Comparison of ENCODE assay signal across 18 mouse cellular contexts in genomic region chr4:45459375-45459774, GRCm38 (mm10). TPM values are rescaled to one million over a fixed set of nuclear protein-coding genes. Genes with fewer than 3 reads are reported as not detected.
DNase-seq lines count a peak whose midpoint lies in the region; ATAC-seq and TF ChIP-seq lines count a peak whose summit lies in the region.
"Had no signal": no experiment of that assay in that cellular context is flagged by ENCODE, and none has a peak within 500 bp of the region (broad histone marks: within the 10 kb centered on the region; RNA-seq: fewer than 3 reads in every experiment).

No protein-coding gene starts in this region.

- intact Hi-C loops in left cerebral cortex, postnatal 36 days (cut with DNase I) = no loop called here

- no peaks in the 10 kb centered on the region for H3K27me3 ChIP-seq in lung, postnatal 0 days (replicated peaks; ENCODE audit: insufficient read depth, low read length)
- H3K27me3 ChIP-seq: liver, embryonic 15.5 days; midbrain, embryonic 15.5 days had no signal

- peak overlapping the region; percentile 72 for H3K27ac ChIP-seq in lung, postnatal 0 days (ENCODE audit: low read length)
- H3K27ac ChIP-seq: heart, adult 2 months; left cerebral cortex, adult 2 months; liver, embryonic 15.5 days; midbrain, embryonic 15.5 days had no signal

- ATAC-seq in lung, postnatal 0 days = peak; percentile 90
- ATAC-seq: CD4-positive, CD25-positive, alpha-beta regulatory T cell, adult 4 months; hindbrain, embryonic 16.5 days; midbrain, embryonic 15.5 days had no signal

- no peak for TF ChIP-seq CTCF in lung, postnatal 0 days (IDR thresholded peaks at IDR 0.05)

- no peaks in the 10 kb centered on the region for H3K9me3 ChIP-seq in lung, postnatal 0 days (ENCODE audit: low read length)
- H3K9me3 ChIP-seq: liver, embryonic 15.5 days; midbrain, embryonic 15.5 days had no signal

- 25% methylated on average over 9 of the region's 9 CpGs for WGBS in lung, postnatal 0 days

- no peak overlapping the region for H3K9ac ChIP-seq in lung, postnatal 0 days (replicated peaks; ENCODE audit: low read depth)
- H3K9ac ChIP-seq: liver, embryonic 15.5 days; midbrain, embryonic 15.5 days had no signal

- no peak overlapping the region for H3K4me2 ChIP-seq in lung, postnatal 0 days (replicated peaks; ENCODE audit: low read depth, low read length)
- H3K4me2 ChIP-seq: liver, embryonic 15.5 days; midbrain, embryonic 15.5 days had no signal

- TF ChIP-seq EP300 in lung, postnatal 0 days (IDR thresholded peaks at IDR 0.05) = peak; percentile 84

- no peak overlapping the region for H3K4me3 ChIP-seq in lung, postnatal 0 days (ENCODE audit: low read depth, low read length)
- H3K4me3 ChIP-seq: erythroblast, embryonic 14.5 days; heart, adult 2 months; left cerebral cortex, adult 2 months; liver, embryonic 15.5 days; midbrain, embryonic 15.5 days had no signal

- H3K4me1 ChIP-seq in lung, postnatal 0 days (ENCODE audit: insufficient read depth, low read depth, low read length) = peaks cover 22% of the 10 kb centered on the region

- peaks cover 5% of the 10 kb centered on the region; the same call in 1 of the 2 replicates for H3K36me3 ChIP-seq in lung, postnatal 0 days (ENCODE audit: insufficient read depth, low read length)
- H3K36me3 ChIP-seq: midbrain, embryonic 15.5 days had no signal

- DNase-seq in urinary bladder, postnatal 14 days (ENCODE audit: low spot score) = peak; percentile 48
- DNase-seq in urinary bladder, adult 18-20 months (ENCODE audit: low spot score in 2 of 2) = no peak
- DNase-seq in kidney, postnatal 10 days = peak; percentile 56
- DNase-seq in lung, postnatal 0 days (ENCODE audit: low spot score) = peak; percentile 93
- no peak for DNase-seq in left cerebral cortex, postnatal 36 days (ENCODE audit: low spot score in 2 of 2)
- no peak for DNase-seq in cerebellum, postnatal 4 days (ENCODE audit: low spot score in 2 of 2)
- DNase-seq in left cerebral cortex, adult 11 months (ENCODE audit: low spot score) = no peak
- DNase-seq in left cerebral cortex, adult 18-20 months (ENCODE audit: low spot score in 2 of 2) = no peak
- DNase-seq: cerebellum, postnatal 14 days; heart, adult 2 months; right cerebral cortex, postnatal 4 days; thymus, adult 18-20 months had no signal

RNA-seq across cellular contexts. Expression of gene Slc25a51, which starts 50.8 kb away (rescaled TPM):
- 59.4 and 69.4 TPM in 2 replicates for polyA plus RNA-seq in lung, postnatal 0 days (2015; fragmentation: Nextera tagmentation; extraction: Ambion mirVana)
- total RNA-seq in left cerebral cortex, postnatal 36 days (2021) = 100 to 1,000 TPM; 117 to 118 TPM
- 100 to 1,000 TPM; 108 to 115 TPM for total RNA-seq in left cerebral cortex, adult 18-20 months (2021)

Comparison
In these comparisons a context has a peak if more than half of its experiments do, and no peak if none do; other contexts are left out.
1. DNase-seq: peak in urinary bladder, postnatal 14 days (single experiment), kidney, postnatal 10 days (single experiment) and lung, postnatal 0 days (single experiment); none in urinary bladder, adult 18-20 months (0 of 2), left cerebral cortex, postnatal 36 days (0 of 2), cerebellum, postnatal 4 days (0 of 2), left cerebral cortex, adult 11 months (single experiment) and left cerebral cortex, adult 18-20 months (0 of 2).